Mouse (Mus musculus) stomach, postnatal 0 days (tissue): Measurements from ENCODE around the gene Akap8l. TPM values are rescaled to one million over a fixed set of nuclear protein-coding genes. Genes with fewer than 3 reads are reported as not detected.

Experiments
- ATAC-seq: fragments of 200-750 bp; cut with Nextera tagmentation; 2 replicates; pipeline ENCODE4 v1.8.0; 2017; ENCODE audit not compliant: low FRiP score, low TSS enrichment
- DNase-seq: peaks from one replicate; pipeline ENCODE4 v3.0.0-alpha.2; 2016; ENCODE audit warnings: low spot score
- H3K27ac ChIP-seq: fragments of 300-500 bp; sonication (generic); replicated peaks from 2 replicates; pipeline ENCODE4 v1.5.1; 2014; ENCODE audit warnings: mild to moderate bottlenecking, control low read depth
- H3K27me3 ChIP-seq: fragments of 300-500 bp; sonication (generic); 2 replicates; pipeline ENCODE4 v1.6.1; 2014; ENCODE audit warnings: low read length; ENCODE audit not compliant: control insufficient read depth, insufficient read depth
- H3K36me3 ChIP-seq: fragments of 300-500 bp; sonication (generic); 2 replicates; pipeline ENCODE4 v1.6.1; 2014; ENCODE audit warnings: low read length, mixed read lengths; ENCODE audit not compliant: control insufficient read depth, insufficient read depth
- H3K4me1 ChIP-seq: fragments of 300-500 bp; sonication (generic); replicated peaks from 2 replicates; pipeline ENCODE4 v1.6.1; 2014; ENCODE audit warnings: antibody characterized with exemption; ENCODE audit not compliant: control insufficient read depth, insufficient read depth
- H3K4me2 ChIP-seq: fragments of 300-500 bp; sonication (generic); replicated peaks from 2 replicates; pipeline ENCODE4 v1.6.1; 2014; ENCODE audit warnings: low read depth, mild to moderate bottlenecking, control low read depth, moderate library complexity
- H3K4me3 ChIP-seq: fragments of 300-500 bp; sonication (generic); 2 replicates; pipeline ENCODE4 v1.5.1; 2014; ENCODE audit warnings: low read depth, low read length, control low read depth
- H3K9ac ChIP-seq: fragments of 300-500 bp; sonication (generic); 2 replicates; pipeline ENCODE4 v1.6.1; 2014; ENCODE audit warnings: mild to moderate bottlenecking, low read length, control low read depth, mixed read lengths
- H3K9me3 ChIP-seq: fragments of 300-500 bp; sonication (generic); 2 replicates; pipeline ENCODE4 v1.6.1; 2016; ENCODE audit warnings: low read length; ENCODE audit not compliant: control insufficient read depth
- CTCF ChIP-seq: IDR thresholded peaks from 2 replicates; pipeline ENCODE4 v1.5.1; 2016; ENCODE audit warnings: antibody characterized with exemption, low read depth, mild to moderate bottlenecking, moderate library complexity
- EP300 ChIP-seq: optimal IDR thresholded peaks from 2 replicates; pipeline ENCODE3; 2016; ENCODE audit warnings: antibody characterized with exemption
- WGBS: fragments of 180-500 bp; shearing (Covaris S2); extraction: QIAGEN DNeasy Blood & Tissue Kit; methylation state at CpG from one replicate; pipeline ENCODE4 v1.1.7; 2014; 5-methylcytosine and 5-hydroxymethylcytosine counted together
- polyA plus RNA-seq: library from polyadenylated mRNA; unstranded; fragments of >200 nt; fragmentation: Nextera tagmentation; extraction: Ambion mirVana; gene quantifications from 2 replicates; pipeline ENCODE4 v1.2.1, GENCODE M21; 2015

Akap8l gene
- polyA plus RNA-seq, 1 experiment from 2014 or later, result 25.2 TPM

DNA sequence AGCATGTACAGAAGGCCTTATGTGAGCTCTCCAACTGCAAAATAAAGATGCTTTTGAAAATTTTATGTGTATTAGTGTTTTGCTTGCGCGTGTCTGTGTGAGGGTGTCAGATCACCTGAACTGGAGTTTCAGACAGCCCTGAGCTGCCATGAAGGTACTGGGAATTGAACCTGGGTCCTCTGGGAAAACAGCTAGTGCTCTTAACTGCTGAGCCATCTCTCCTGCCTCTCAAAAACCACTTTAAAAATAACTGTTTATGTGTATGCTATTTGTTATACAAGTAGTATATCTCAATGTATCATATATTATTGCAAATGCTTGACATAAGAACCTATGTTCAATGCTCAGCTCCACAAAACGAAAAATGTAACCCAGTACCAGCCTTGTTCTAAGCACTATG is 862 bp upstream of the Akap8l start:
- TF ChIP-seq CTCF (no peak), EP300 (no peak)
- H3K36me3 ChIP-seq, result peaks cover 5% of the 10 kb centered on the region; the same call in 1 of the 2 replicates
- H3K4me3 ChIP-seq, result no peak overlapping the region
- no peak overlapping the region for H3K9ac ChIP-seq
- H3K4me1 ChIP-seq, result peaks cover 3% of the 10 kb centered on the region; the same call in 1 of the 2 replicates
- WGBS, result 66% methylated on average over 3 of the region's 3 CpGs
- DNase-seq, result no peak
- H3K27me3 ChIP-seq, result no peaks in the 10 kb centered on the region
- no peaks in the 10 kb centered on the region for H3K9me3 ChIP-seq
- no peak overlapping the region for H3K27ac ChIP-seq
- no peak for ATAC-seq
- H3K4me2 ChIP-seq, result peak overlapping the region; percentile 71

- Histone ChIP-seq H3K36me3 (peaks cover 3% of the 10 kb centered on the region; the same call in 1 of the 2 replicates), H3K27me3 (no peaks in the 10 kb centered on the region), H3K27ac (peak overlapping the region; percentile 86), H3K4me1 (peaks cover 3% of the 10 kb centered on the region; the same call in 1 of the 2 replicates), H3K4me3 (peak overlapping the region; percentile 93), H3K9me3 (no peaks in the 10 kb centered on the region), H3K4me2 (peak overlapping the region; percentile 92), H3K9ac (peak overlapping the region; percentile 89)
- DNase-seq, result no peak
- ATAC-seq, result no peak
- 0% methylated on average over 24 of the region's 24 CpGs for WGBS
- TF ChIP-seq CTCF, result no peak
- no peak for TF ChIP-seq EP300
These were observed 491 bp downstream of the Akap8l start for GRCm38 (mm10) chr17:32349851-32350381.

DNA sequence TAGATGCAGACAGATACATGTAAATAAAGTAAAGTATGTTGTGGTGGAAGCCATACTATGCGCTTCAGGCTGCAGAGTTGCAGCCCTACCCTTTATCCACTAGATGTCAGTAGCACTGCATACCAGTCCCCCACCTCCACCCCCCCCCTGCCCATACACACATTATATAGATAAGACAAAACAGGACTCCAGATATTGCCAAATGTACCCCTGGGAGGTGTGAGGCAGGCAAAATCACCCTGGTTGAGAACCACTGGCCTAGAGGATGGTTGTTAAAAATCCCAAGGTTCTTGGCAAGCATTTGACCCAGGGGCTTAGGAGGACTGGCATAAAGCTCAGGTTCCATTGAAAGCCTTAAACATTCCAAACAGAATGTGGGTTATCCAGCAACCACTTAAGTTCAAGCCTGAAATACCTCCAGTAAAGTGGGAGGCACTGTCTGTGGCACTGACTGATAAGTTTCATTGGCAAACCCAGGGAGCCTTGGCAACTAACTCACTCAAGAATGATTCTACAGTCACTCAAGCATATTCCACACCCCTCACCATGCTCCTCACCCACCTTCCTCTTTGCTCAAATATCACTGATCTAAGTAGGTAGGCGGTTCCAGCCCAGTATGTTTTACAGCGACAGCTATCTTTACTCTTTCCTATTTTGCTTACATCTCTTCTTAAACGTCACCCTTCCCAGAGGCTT is 1.2 kb downstream of the Akap8l start:
- no peaks in the 10 kb centered on the region for H3K27me3 ChIP-seq
- H3K9me3 ChIP-seq, result no peaks in the 10 kb centered on the region
- peaks cover 2% of the 10 kb centered on the region; the same call in 1 of the 2 replicates for H3K36me3 ChIP-seq
- ATAC-seq (0 out of 2 replicates have a peak, but pooled peaks have one; percentile 14), DNase-seq (peak; percentile 58)
- 11% methylated on average over 4 of the region's 4 CpGs for WGBS
- H3K4me2 ChIP-seq, result peak overlapping the region; percentile 92
- H3K4me3 ChIP-seq, result peak overlapping the region; percentile 93
- peak overlapping the region; percentile 14; the same call in 1 of the 2 replicates for H3K27ac ChIP-seq
- 0 out of 2 replicates have a peak overlapping the region, but pooled peaks have one; percentile 18 for H3K9ac ChIP-seq
- peaks cover 3% of the 10 kb centered on the region; the same call in 1 of the 2 replicates for H3K4me1 ChIP-seq
- TF ChIP-seq CTCF (peak; percentile 95), EP300 (no peak)

DNA sequence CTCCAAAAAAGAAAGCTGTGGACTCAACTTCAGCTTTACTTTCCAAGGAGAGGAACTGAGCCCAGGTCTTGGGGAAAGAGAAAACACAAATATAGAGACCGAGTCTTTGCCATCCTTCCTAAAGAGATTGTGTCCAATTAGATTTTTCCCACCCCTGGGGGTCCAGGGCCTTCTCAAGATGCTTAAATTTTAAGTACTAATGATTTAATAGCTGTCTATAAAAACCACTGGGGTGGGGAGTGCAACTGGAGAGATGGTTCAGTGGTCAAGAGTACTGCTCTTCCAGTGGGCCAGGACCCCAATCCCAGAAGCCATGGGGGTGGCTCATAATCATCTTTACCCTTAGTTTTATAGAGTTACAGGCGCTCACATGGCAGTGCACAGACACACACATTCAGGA is 2.0 kb downstream of the Akap8l start:
- WGBS, result 90% methylated on average over 2 of the region's 2 CpGs
- ATAC-seq (no peak), DNase-seq (no peak)
- H3K4me1 ChIP-seq, result peaks cover 3% of the 10 kb centered on the region; the same call in 1 of the 2 replicates
- H3K4me3 ChIP-seq, result no peak overlapping the region
- 0 out of 2 replicates have a peak, but pooled peaks cover 2% of the 10 kb centered on the region for H3K36me3 ChIP-seq
- TF ChIP-seq CTCF (no peak), EP300 (no peak)
- no peaks in the 10 kb centered on the region for H3K9me3 ChIP-seq
- no peak overlapping the region for H3K27ac ChIP-seq
- no peak overlapping the region for H3K9ac ChIP-seq
- no peaks in the 10 kb centered on the region for H3K27me3 ChIP-seq
- H3K4me2 ChIP-seq, result no peak overlapping the region; the same call in 1 of the 2 replicates

DNA sequence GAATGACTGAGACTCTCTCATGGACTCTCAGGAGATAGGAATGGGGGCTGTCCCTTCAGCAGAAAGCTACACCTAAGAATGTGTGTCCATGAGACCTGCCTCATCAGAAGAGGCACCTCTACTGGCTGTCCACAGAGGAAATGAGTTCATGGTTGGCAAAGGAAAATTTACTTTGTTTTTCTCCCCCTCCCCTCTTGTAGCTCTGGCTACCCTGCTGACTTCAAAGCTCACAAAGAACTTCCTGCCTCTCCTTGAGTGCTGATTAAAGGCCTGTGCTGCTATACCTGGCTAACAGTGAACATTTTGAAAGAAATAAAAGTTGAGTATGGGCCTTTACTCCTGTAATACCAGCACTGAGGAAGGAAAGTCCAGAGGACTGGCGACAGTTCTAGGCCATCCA is 9.3 kb downstream of the Akap8l start:
- Histone ChIP-seq H3K9ac (no peak overlapping the region), H3K27me3 (no peaks in the 10 kb centered on the region), H3K4me1 (no peaks in the 10 kb centered on the region), H3K9me3 (no peaks in the 10 kb centered on the region), H3K4me2 (no peak overlapping the region), H3K4me3 (no peak overlapping the region), H3K36me3 (peaks cover 5% of the 10 kb centered on the region; the same call in 1 of the 2 replicates), H3K27ac (no peak overlapping the region)
- WGBS, result 87% methylated on average over 1 of the region's 1 CpGs
- ATAC-seq (no peak), DNase-seq (no peak)
- TF ChIP-seq CTCF, result no peak
- TF ChIP-seq EP300, result no peak

DNA sequence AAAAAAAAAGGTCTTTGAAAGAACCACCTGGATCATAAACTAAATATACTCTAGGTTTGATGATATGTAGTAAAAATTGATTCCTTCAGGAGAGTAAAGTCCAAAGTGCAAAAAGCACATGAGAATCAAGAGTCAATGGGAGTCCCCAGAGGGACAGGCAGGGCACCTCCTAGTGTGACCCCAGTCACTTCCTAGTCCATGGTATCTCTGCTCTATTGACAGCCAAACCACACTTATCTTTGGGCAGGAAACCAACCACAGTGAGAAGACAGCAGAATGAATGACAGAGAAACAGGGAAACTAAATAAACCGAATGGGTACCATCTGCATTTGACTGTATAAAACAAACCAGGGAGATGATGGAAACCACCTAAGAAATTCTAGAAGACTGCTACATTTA is 10.3 kb downstream of the Akap8l start:
- ATAC-seq (no peak), DNase-seq (no peak)
- Histone ChIP-seq H3K4me1 (no peaks in the 10 kb centered on the region), H3K9ac (no peak overlapping the region), H3K27me3 (no peaks in the 10 kb centered on the region), H3K9me3 (no peaks in the 10 kb centered on the region), H3K27ac (no peak overlapping the region), H3K4me3 (no peak overlapping the region), H3K36me3 (peaks cover 10% of the 10 kb centered on the region; the same call in 1 of the 2 replicates), H3K4me2 (no peak overlapping the region)
- TF ChIP-seq EP300, result no peak
- TF ChIP-seq CTCF, result no peak
- 74% methylated on average over 1 of the region's 1 CpGs for WGBS
